Comparison of ENCODE assay signal across 12 mouse cellular contexts in the genomic region with DNA sequence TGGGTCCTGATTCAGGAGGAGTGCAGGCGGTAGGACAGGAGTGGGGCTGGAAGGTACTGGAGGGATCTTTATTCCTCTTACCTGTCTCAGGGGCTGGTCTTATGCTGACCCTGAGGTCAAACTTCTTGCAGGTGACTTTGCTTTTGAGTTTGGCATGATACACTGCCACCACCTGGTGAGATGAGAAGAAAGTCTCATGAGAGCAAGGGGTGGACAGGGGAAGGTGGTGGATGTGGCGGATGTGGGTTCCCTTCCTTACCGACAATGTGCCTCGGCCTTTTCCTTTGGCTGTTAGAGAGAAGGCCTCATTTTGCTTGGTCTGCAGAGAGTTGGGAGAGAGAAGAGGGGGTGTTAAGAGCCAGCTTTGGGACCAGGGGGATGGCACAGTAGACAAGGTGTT. TPM values are rescaled to one million over a fixed set of nuclear protein-coding genes. Genes with fewer than 3 reads are reported as not detected.
DNase-seq lines count a peak whose midpoint lies in the region; ATAC-seq and TF ChIP-seq lines count a peak whose summit lies in the region.
"Had no signal": no experiment of that assay in that cellular context is flagged by ENCODE, and none has a peak within 500 bp of the region (broad histone marks: within the 10 kb centered on the region; RNA-seq: fewer than 3 reads in every experiment).

No protein-coding gene starts in this region.

- H3K9me3 ChIP-seq in lung, postnatal 0 days (ENCODE audit: low read length) = no peaks in the 10 kb centered on the region
- H3K9me3 ChIP-seq: hindbrain, embryonic 12.5 days; liver, embryonic 15.5 days had no signal

- no peak overlapping the region for H3K4me2 ChIP-seq in lung, postnatal 0 days (replicated peaks; ENCODE audit: low read depth, low read length)
- H3K4me2 ChIP-seq: hindbrain, embryonic 12.5 days; liver, embryonic 15.5 days; midbrain, embryonic 11.5 days had no signal

- H3K36me3 ChIP-seq in lung, postnatal 0 days (ENCODE audit: insufficient read depth, low read length) = no peaks in the 10 kb centered on the region
- H3K36me3 ChIP-seq: hindbrain, embryonic 12.5 days had no signal

- no peak overlapping the region for H3K27ac ChIP-seq in lung, postnatal 0 days (ENCODE audit: low read length)
- H3K27ac ChIP-seq: hindbrain, embryonic 12.5 days; liver, embryonic 15.5 days had no signal

- ATAC-seq in lung, postnatal 0 days = no peak
- no peak for ATAC-seq in megakaryocyte-erythroid progenitor cell, adult 5-6 weeks (replicated peaks; ENCODE audit: low FRiP score, low TSS enrichment, poor library complexity, severe bottlenecking)

- no peaks in the 10 kb centered on the region for H3K27me3 ChIP-seq in lung, postnatal 0 days (replicated peaks; ENCODE audit: insufficient read depth, low read length)
- H3K27me3 ChIP-seq: hindbrain, embryonic 12.5 days; liver, embryonic 15.5 days had no signal

- H3K4me1 ChIP-seq in lung, postnatal 0 days (ENCODE audit: insufficient read depth, low read depth, low read length) = no peaks in the 10 kb centered on the region
- H3K4me1 ChIP-seq: hindbrain, embryonic 12.5 days had no signal

- 73% methylated on average over 4 of the region's 4 CpGs for WGBS in lung, postnatal 0 days

- TF ChIP-seq EP300 in lung, postnatal 0 days (IDR thresholded peaks at IDR 0.05) = no peak

- no peak overlapping the region for H3K9ac ChIP-seq in lung, postnatal 0 days (replicated peaks; ENCODE audit: low read depth)
- H3K9ac ChIP-seq: hindbrain, embryonic 12.5 days; liver, embryonic 15.5 days had no signal

- no peak for DNase-seq in lung, postnatal 0 days (ENCODE audit: low spot score)
- no peak for DNase-seq in lung, adult 18-20 months
- peak; percentile 50 for DNase-seq in T-cell, adult 2 months (ENCODE audit: low spot score)
- DNase-seq in naive thymus-derived CD4-positive, alpha-beta T cell, adult 2 months (ENCODE audit: low read depth) = peak; percentile 67
- DNase-seq in thymus, postnatal 4 days = peak; percentile 59
- DNase-seq in urinary bladder, postnatal 4 days (ENCODE audit: low spot score in 2 of 2) = no peak

- peak; percentile 31; the same call in 1 of the 2 replicates for TF ChIP-seq CTCF in lung, postnatal 0 days (IDR thresholded peaks at IDR 0.05)

- H3K4me3 ChIP-seq in lung, postnatal 0 days (ENCODE audit: low read depth, low read length) = no peak overlapping the region
- H3K4me3 ChIP-seq: hindbrain, embryonic 12.5 days; liver, embryonic 15.5 days had no signal

RNA-seq across cellular contexts. Expression of a gene that starts 15.4 kb away (rescaled TPM):
- 0.50 and 0.73 TPM in 2 replicates for polyA plus RNA-seq in lung, postnatal 0 days (2015; fragmentation: Nextera tagmentation; extraction: Ambion mirVana)
- 1.0 and 1.2 TPM in 2 replicates for total RNA-seq in megakaryocyte-erythroid progenitor cell, adult 5-6 weeks (2014; fragmentation: Nextera tagmentation)
- 0.99 and 1.6 TPM in 2 replicates for total RNA-seq in megakaryocyte-erythroid progenitor cell, adult 5-6 weeks (2017)
- total RNA-seq: left cerebral cortex, adult 8-10 months had no signal
- polyA plus RNA-seq: frontal cortex, adult 2 months; hindbrain, embryonic 12.5 days had no signal

RNA-seq across cellular contexts. Expression of a gene that starts 18.6 kb away (rescaled TPM):
- polyA plus RNA-seq in lung, postnatal 0 days (2015; fragmentation: Nextera tagmentation; extraction: Ambion mirVana) = 50.2 and 55.0 TPM in 2 replicates
- total RNA-seq in megakaryocyte-erythroid progenitor cell, adult 5-6 weeks (2014; fragmentation: Nextera tagmentation) = 8.9 TPM in 1 of 2 replicates, not detected in the other
- 1.7 and 7.1 TPM in 2 replicates for total RNA-seq in megakaryocyte-erythroid progenitor cell, adult 5-6 weeks (2017)

RNA-seq across cellular contexts. Expression of a gene that starts 38.9 kb away (rescaled TPM):
- polyA plus RNA-seq in lung, postnatal 0 days (2015; fragmentation: Nextera tagmentation; extraction: Ambion mirVana) = 48.4 and 48.8 TPM in 2 replicates
- total RNA-seq in megakaryocyte-erythroid progenitor cell, adult 5-6 weeks (2014; fragmentation: Nextera tagmentation) = 18.7 and 23.9 TPM in 2 replicates
- 6.2 and 10.6 TPM in 2 replicates for total RNA-seq in megakaryocyte-erythroid progenitor cell, adult 5-6 weeks (2017)

RNA-seq across cellular contexts. Expression of a gene that starts 39.9 kb away (rescaled TPM):
- 46.4 and 58.9 TPM in 2 replicates for polyA plus RNA-seq in lung, postnatal 0 days (2015; fragmentation: Nextera tagmentation; extraction: Ambion mirVana)
- total RNA-seq in megakaryocyte-erythroid progenitor cell, adult 5-6 weeks (2014; fragmentation: Nextera tagmentation) = 3.9 and 4.5 TPM in 2 replicates
- 8.3 and 10.0 TPM in 2 replicates for total RNA-seq in megakaryocyte-erythroid progenitor cell, adult 5-6 weeks (2017)

RNA-seq across cellular contexts. Expression of a gene that starts 59.8 kb away (rescaled TPM):
- polyA plus RNA-seq in lung, postnatal 0 days (2015; fragmentation: Nextera tagmentation; extraction: Ambion mirVana) = not detected in 2 replicates
- total RNA-seq in megakaryocyte-erythroid progenitor cell, adult 5-6 weeks (2014; fragmentation: Nextera tagmentation) = not detected in 2 replicates
- not detected in 2 replicates for total RNA-seq in megakaryocyte-erythroid progenitor cell, adult 5-6 weeks (2017)
- polyA plus RNA-seq: hindbrain, embryonic 12.5 days; liver, embryonic 15.5 days had no signal

Comparison
In these comparisons a context has a peak if more than half of its experiments do, and no peak if none do; other contexts are left out.
1. DNase-seq: peak in T-cell, adult 2 months (single experiment), naive thymus-derived CD4-positive, alpha-beta T cell, adult 2 months (single experiment) and thymus, postnatal 4 days (single experiment); none in lung, postnatal 0 days (single experiment), lung, adult 18-20 months (0 of 2) and urinary bladder, postnatal 4 days (0 of 2).